Mouse (Mus musculus) embryonic fibroblast, embryonic 13.5 days (primary cell): Measurements from ENCODE around the gene Zfp366. TPM values are rescaled to one million over a fixed set of nuclear protein-coding genes. Genes with fewer than 3 reads are reported as not detected.

ENCODE experiments used
- H3K27ac ChIP-seq: 2 replicates; pipeline ENCODE4 v1.5.1; 2012; ENCODE audit warnings: low read length, control low read depth, inconsistent platforms; ENCODE audit not compliant: insufficient read depth
- H3K4me1 ChIP-seq: 2 replicates; pipeline ENCODE4 v1.6.1; 2011; ENCODE audit warnings: low read length; ENCODE audit not compliant: control insufficient read depth, insufficient read depth
- H3K4me3 ChIP-seq: 2 replicates; pipeline ENCODE4 v1.5.1; 2011; ENCODE audit warnings: mild to moderate bottlenecking, control low read depth, low read length; ENCODE audit not compliant: insufficient read depth
- CTCF ChIP-seq: IDR thresholded peaks from 2 replicates; pipeline ENCODE4 v1.5.1; 2011; ENCODE audit warnings: mild to moderate bottlenecking, control low read depth, low read length, moderate library complexity, borderline replicate concordance; ENCODE audit not compliant: insufficient read depth
- POLR2A ChIP-seq: IDR thresholded peaks from 2 replicates; pipeline ENCODE4 v1.6.1; 2011; ENCODE audit warnings: low read depth, mild to moderate bottlenecking, control low read depth, low read length, moderate library complexity
- polyA plus RNA-seq: library from polyadenylated mRNA; stranded (reverse); fragments of >200 nt; gene quantifications from 2 replicates; pipeline ENCODE4 v1.2.4, GENCODE M21; 2011; ENCODE audit warnings: low read depth; ENCODE audit not compliant: missing spikeins, insufficient read length

The Zfp366 gene
- not detected in 2 replicates for polyA plus RNA-seq

DNA sequence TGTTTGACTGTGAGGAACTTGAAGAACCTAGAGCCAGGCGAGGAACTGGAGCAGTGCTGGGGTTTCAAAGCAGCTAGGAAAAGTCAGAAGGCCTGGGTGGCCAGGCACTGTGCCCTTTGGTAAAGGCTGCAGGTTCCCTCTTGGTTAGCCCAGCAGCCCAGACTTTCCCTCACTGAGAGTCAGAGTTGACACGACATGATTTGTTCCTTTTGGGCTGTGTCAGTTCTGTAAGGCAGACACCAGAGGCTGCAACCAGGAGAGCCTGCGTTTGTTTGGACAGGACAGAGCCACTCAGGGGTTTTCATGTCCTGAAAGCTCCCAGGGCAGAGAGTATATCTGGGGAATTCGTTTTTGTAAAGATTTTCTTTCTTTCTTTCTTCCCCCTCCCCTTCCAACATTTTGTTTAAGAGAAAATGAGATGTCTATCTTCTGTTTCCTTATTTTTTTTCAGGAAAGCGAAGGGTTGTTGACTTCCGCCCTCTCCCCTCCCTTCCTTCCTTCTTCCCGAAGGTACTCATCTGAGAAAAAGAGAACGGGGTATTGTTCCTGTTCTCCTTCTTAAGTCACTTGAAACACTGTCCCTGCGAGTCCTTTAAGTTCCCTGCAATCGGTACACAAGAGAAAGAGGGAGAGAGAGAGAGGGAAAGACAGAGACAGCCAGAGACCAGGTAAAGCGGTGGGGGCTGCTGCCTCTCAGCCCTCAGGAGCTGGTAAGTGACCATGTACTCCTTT lies at the start of gene Zfp366:
Gene Zfp366 (plus strand): TSS at position 669 of the 732 bp plus-strand sequence.
- Histone ChIP-seq H3K4me1 (no peaks in the 10 kb centered on the region), H3K4me3 (no peak within 1 kb of the TSS), H3K27ac (no peak within 1 kb of the TSS)
- TF ChIP-seq CTCF: no peak
- no peak for TF ChIP-seq POLR2A

DNA sequence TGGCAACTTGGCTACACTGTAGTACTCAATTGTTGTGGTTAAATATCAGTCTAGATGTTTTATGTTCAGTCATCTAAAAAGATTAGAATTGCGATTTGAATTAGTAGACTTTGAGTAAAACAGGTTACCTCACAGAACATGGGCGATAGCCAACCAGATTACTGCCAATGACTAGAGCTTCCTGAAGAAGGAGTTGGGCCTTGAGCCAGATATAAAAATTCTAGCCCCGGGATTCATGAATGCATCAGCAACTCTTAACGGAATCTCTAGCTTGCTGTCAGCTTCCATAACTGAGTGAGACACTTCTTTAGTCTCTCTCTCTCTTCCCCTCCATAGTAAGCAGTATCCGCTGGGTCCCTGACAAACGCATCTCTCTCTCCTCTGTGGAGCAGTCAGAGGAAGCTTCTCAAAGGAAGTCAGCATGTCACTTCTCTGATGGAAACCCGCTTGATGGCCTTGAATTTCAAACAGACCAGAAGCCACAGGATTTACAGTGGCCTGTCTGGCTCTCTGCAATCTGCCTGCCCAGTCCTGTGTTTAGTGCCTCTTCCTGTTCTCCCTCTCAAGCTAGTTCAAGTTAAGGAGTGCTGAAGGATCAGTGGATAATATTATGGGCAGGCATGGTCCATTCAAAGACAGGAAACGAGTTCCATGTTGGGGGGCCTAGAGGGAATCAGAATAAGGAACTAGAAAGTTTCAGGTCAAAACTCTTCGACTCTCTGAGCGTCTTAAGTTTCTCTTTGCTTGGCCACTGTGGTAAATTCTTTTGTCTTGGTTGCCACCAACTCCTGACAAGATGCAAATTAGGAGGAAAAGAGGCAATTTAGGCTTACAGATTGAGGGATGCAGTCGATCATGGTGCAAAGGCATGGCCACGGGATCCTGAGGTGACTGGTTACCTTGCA lies 46.0 kb upstream of the Zfp366 start:
- H3K27ac ChIP-seq: no peak overlapping the region
- TF ChIP-seq POLR2A (no peak), CTCF (no peak)
- H3K4me1 ChIP-seq: no peaks in the 10 kb centered on the region
- no peak overlapping the region for H3K4me3 ChIP-seq

GRCm38 (mm10) chr13:99146355-99146871 lies 38.2 kb upstream of the Zfp366 start:
- Histone ChIP-seq H3K4me1 (no peaks in the 10 kb centered on the region), H3K4me3 (no peak overlapping the region), H3K27ac (no peak overlapping the region)
- no peak for TF ChIP-seq CTCF

DNA sequence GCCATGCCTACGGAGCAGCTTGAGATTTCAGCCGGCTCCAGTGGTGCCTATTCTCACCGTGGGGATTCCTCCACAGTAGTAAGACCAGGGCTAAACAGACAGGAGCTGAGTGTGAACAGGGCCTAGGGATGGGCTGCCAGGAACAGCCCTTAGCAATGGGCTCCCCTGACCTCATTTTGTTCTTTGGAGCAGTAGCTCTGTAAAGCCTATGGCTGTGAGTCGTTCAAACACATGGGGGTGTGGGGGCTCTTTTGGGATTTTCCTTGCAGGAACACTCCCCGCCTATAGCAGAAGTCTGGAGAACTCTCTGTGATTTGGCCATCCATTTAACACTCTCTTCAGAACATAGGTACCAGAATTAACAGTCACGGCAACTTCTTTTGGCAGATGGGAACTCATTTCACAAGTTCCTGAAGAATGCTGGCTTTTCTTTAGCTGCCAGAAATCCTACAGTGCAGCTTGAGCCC lies 36.9 kb upstream of the Zfp366 start:
- no peak for TF ChIP-seq POLR2A
- no peak for TF ChIP-seq CTCF
- Histone ChIP-seq H3K4me3 (no peak overlapping the region), H3K27ac (no peak overlapping the region), H3K4me1 (no peaks in the 10 kb centered on the region)

DNA sequence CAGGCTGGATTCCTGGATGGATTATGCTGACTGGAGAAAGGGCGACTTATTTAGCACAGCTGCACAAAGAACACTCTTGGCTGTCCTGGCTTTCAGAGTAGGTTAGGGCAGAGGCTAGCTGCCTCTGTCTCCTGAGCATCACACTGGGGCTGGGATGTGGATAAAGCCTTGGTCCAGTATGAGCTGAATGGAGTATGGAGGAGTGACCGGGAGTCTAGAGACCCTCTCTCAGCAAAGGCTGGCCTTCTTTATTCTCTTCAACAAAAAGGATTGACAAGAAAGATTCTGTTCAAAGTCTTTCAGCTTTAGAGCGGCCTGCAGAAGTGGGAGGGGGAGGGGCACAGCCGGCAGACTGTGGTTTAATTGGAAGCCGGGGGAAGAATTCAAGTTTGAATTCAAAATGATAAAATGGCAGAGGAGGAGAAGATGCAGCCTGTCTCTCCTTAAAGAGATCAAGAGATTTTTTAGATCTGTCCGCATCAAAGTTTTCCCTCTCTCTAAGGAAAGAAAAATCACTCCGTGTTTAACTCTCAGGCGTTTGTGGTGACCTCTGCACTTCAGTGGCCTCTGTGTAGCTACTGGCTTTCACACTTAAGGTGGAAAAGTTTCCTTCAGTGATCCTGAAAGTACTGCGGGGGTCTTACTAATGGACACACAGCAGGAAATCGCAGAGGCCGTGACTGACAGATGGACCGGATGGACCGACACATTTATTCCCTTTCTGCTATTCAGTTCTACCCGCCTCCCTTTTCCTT lies 34.9 kb upstream of the Zfp366 start:
- TF ChIP-seq POLR2A (no peak), CTCF (no peak)
- Histone ChIP-seq H3K4me1 (no peaks in the 10 kb centered on the region), H3K4me3 (no peak overlapping the region), H3K27ac (no peak overlapping the region)

DNA sequence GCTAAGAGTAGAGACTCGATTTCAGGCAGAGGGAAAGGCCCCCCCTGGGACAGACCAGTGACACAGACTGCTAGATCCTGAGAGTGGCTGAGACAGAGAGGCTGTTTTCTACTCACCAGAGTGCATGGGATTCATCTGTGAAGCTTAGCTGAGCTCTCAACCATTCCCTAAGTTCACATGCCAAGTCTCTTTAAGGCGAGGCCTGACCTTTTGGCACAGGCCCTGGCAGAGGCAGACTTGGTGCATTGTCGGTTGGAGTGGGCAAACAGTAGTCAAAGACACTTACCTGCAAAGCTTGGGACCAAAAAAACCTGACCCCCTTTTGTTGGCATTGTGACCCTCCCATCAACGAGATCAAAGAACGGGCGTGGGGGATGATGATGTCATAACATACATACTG lies 34.0 kb upstream of the Zfp366 start:
- H3K4me1 ChIP-seq: no peaks in the 10 kb centered on the region
- TF ChIP-seq POLR2A: no peak
- no peak for TF ChIP-seq CTCF
- no peak overlapping the region for H3K4me3 ChIP-seq
- no peak overlapping the region for H3K27ac ChIP-seq

DNA sequence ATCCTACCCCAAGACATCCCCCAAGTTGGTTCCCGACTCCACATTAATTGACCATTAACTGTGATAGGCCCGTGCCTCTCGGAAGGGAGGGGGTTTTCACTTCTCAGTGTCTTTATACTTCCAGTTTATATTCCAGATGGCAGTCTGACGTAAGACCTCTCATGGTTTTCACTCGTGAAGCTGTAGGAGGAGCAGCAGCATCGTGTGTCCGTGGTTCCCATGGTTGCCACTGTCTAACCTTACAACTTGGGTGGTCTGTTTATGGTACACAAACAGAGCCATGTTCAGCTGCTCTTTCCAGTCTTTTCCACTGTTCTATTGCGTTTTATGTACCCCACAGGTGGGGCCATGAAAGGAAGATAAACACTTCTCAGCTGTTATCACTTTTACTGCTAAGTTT lies 33.5 kb upstream of the Zfp366 start:
- no peak for TF ChIP-seq POLR2A
- TF ChIP-seq CTCF: no peak
- Histone ChIP-seq H3K4me1 (no peaks in the 10 kb centered on the region), H3K27ac (no peak overlapping the region), H3K4me3 (no peak overlapping the region)

DNA sequence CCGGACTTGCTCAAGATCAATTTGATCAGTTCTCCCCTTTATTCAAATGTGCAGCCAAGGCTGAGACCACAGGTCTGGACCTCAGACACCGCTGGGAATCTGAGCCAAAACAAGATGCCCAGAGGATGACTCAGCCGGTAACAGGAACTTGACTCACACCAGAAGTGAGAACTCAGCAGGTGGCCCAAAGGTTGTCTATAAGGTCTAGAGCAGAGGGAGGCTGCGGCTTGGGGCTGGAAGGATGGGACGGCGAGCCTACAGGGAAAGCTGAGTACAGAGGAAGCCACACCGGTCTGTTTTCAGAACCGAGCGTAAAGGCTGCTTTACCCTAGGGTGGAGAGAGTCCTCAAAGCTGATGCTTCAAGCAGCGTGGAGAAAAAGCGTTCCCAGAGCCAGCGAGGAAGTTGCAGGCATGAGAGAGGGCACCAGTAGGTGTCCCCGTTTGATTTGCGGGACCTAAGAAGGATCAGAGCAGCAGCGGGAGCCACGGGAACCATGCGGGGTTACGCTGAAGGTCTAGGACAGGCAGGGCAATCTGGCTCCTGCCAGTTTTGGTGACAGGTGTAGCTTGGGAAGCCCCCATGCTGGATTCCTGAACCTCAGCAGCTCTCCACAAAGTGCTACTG lies 32.2 kb upstream of the Zfp366 start:
- no peak overlapping the region for H3K27ac ChIP-seq
- no peak overlapping the region for H3K4me3 ChIP-seq
- no peak for TF ChIP-seq POLR2A
- TF ChIP-seq CTCF: no peak

DNA sequence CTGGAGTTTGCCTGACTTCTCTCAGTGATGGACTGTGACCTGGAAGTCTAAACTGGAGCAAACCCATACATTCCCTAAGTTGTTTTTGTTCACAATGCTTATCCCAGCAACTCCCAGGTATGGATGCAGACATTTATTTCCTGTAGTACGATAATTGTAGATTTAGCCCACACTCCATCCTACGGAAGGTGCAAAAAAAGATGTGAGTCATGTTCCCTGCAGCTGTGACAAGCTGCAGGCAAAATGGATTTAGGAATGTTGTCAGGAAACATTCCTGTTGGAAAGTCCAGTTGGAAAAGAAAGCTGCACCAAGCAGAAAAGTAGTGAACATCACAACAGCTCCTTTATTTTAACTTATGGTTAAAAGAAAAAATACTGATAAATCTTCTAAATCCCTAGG lies 26.9 kb upstream of the Zfp366 start:
- Histone ChIP-seq H3K27ac (no peak overlapping the region), H3K4me1 (peaks cover 3% of the 10 kb centered on the region), H3K4me3 (no peak overlapping the region)
- TF ChIP-seq CTCF: no peak
- no peak for TF ChIP-seq POLR2A

More for the DNA sequence above, 32.2 kb upstream of the Zfp366 start:
- no peaks in the 10 kb centered on the region for H3K4me1 ChIP-seq
